Mouse (Mus musculus) gastrocnemius, postnatal 10 days (tissue): ENCODE data around the gene Fpr1. TPM values are rescaled to one million over a fixed set of nuclear protein-coding genes. Genes with fewer than 3 reads are reported as not detected.
"Not testable (repeated sequence)": the region's sequence is repeated elsewhere in the genome, so short reads cannot be mapped to it uniquely, and the experiment has no call there.

Experiments
- DNase-seq: peaks from one replicate; pipeline ENCODE4 v3.0.0; 2021; ENCODE audit warnings: mixed read lengths
- long read RNA-seq, 2 experiments: library from polyadenylated mRNA; stranded (forward); transcript quantifications; one replicate each; pipeline ENCODE4 v2.0.0; 2021
- total RNA-seq, 2 experiments: library from RNA; stranded (reverse); gene quantifications; 2 replicates each; pipeline ENCODE4 v1.2.3; 2021

Gene Fpr1
- total RNA-seq = under 1 TPM in 1 of 2 experiments, not detected in 1; 0.32 TPM
- long read RNA-seq, experiment 1 = 0 reads
- long read RNA-seq, experiment 2 = 0 reads

- no peak for DNase-seq
These were observed at the start of gene Fpr1 for GRCm38 (mm10) chr17:17883840-17884239. Fpr1 (minus strand) TSS chr17:17883940.

- no peak for DNase-seq
These were observed 34.0 kb upstream of the Fpr1 start for GRCm38 (mm10) chr17:17917782-17918181.

- no peak for DNase-seq
These were observed 33.6 kb upstream of the Fpr1 start for GRCm38 (mm10) chr17:17917376-17917775.

GRCm38 (mm10) chr17:17912618-17913017 is 28.9 kb upstream of the Fpr1 start:
- not testable (repeated sequence) for DNase-seq

GRCm38 (mm10) chr17:17909636-17910421 is 26.1 kb upstream of the Fpr1 start:
- peak; percentile 71 for DNase-seq

- no peak for DNase-seq
These were observed 17.0 kb upstream of the Fpr1 start for GRCm38 (mm10) chr17:17900768-17901167.

GRCm38 (mm10) chr17:17899268-17899667 is 15.5 kb upstream of the Fpr1 start:
- DNase-seq = no peak

GRCm38 (mm10) chr17:17896039-17896438 is 12.3 kb upstream of the Fpr1 start:
- DNase-seq = no peak

GRCm38 (mm10) chr17:17889732-17890425 is 6.1 kb upstream of the Fpr1 start:
- no peak for DNase-seq

- DNase-seq = no peak
These were observed 4.1 kb upstream of the Fpr1 start, which contains the start of the genes Fpr2 and Fpr3 for GRCm38 (mm10) chr17:17887774-17888248. Fpr2 (plus strand) TSS chr17:17887824. Fpr3 (plus strand) TSS chr17:17887852.

- no peak for DNase-seq
These were observed 1.1 kb downstream of the Fpr1 start for GRCm38 (mm10) chr17:17882672-17883071.

- DNase-seq = no peak
These were observed 4.4 kb downstream of the Fpr1 start for GRCm38 (mm10) chr17:17879347-17879746.

- DNase-seq = no peak
These were observed 12.0 kb downstream of the Fpr1 start for GRCm38 (mm10) chr17:17871697-17872096.

- DNase-seq = no peak
These were observed 12.7 kb downstream of the Fpr1 start for GRCm38 (mm10) chr17:17870892-17871550.

- no peak for DNase-seq
These were observed 16.8 kb downstream of the Fpr1 start for GRCm38 (mm10) chr17:17866801-17867469.

- DNase-seq = no peak
These were observed 18.6 kb downstream of the Fpr1 start for GRCm38 (mm10) chr17:17865168-17865567.

- DNase-seq = no peak
These were observed 21.4 kb downstream of the Fpr1 start for GRCm38 (mm10) chr17:17862360-17862759.

- DNase-seq = no peak
These were observed 23.6 kb downstream of the Fpr1 start for GRCm38 (mm10) chr17:17860110-17860509.

GRCm38 (mm10) chr17:17857446-17857845 is 26.3 kb downstream of the Fpr1 start:
- no peak for DNase-seq

GRCm38 (mm10) chr17:17856612-17857011 is 27.1 kb downstream of the Fpr1 start:
- no peak for DNase-seq

- no peak for DNase-seq
These were observed 28.5 kb downstream of the Fpr1 start, which contains the start of gene Has1 for GRCm38 (mm10) chr17:17855064-17855838. Has1 (minus strand) TSS chr17:17855205.
